Mouse (Mus musculus): ENCODE measurements around the gene Cdkn1b.

Gene Cdkn1b

DNA sequence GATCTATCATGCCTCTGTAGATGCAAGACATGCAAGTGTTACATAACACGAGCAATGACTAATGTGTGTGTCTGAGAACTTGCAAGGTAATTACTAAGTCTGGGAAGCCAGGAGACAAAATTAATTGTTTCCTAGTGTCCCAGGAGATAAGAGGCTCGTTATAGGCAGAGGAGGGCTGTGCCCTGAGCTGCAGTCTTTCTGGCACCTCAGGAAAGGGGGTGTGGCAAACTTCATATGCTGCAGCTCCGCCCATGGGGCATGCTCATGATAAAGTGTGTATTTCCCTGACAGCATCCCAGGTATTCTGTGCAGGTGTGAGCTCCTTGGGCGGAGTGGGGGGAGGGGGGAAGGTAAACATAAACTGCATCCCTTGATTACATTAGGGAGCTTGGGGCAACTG, 51.9 kb downstream of the Cdkn1b start:
- DNase-seq (ENCODE audit: low read depth), result no peak
